Mouse (Mus musculus) thymus, adult 2 months (tissue): ENCODE results near the gene Prl3d3. TPM values are rescaled to one million over a fixed set of nuclear protein-coding genes. Genes with fewer than 3 reads are reported as not detected.
"Not testable (repeated sequence)": the region's sequence is repeated elsewhere in the genome, so short reads cannot be mapped to it uniquely, and the experiment has no call there.

ENCODE experiments used
- DNase-seq: peaks from one replicate; pipeline ENCODE4 v3.0.0; 2021
- H3K27ac ChIP-seq: fragments of 200-500 bp; 2 replicates; pipeline ENCODE4 v1.5.1; 2012; ENCODE audit warnings: low read length, control low read depth; ENCODE audit not compliant: control insufficient read depth, insufficient read depth
- H3K27me3 ChIP-seq: fragments of 200-500 bp; 2 replicates; pipeline ENCODE4 v1.6.1; 2012; ENCODE audit warnings: mild to moderate bottlenecking, low read length, moderate library complexity, mixed read lengths; ENCODE audit not compliant: control insufficient read depth, insufficient read depth
- H3K36me3 ChIP-seq: fragments of 200-500 bp; 2 replicates; pipeline ENCODE4 v1.6.1; 2012; ENCODE audit warnings: mild to moderate bottlenecking, low read length, moderate library complexity; ENCODE audit not compliant: control insufficient read depth, insufficient read depth
- H3K4me1 ChIP-seq: fragments of 200-500 bp; replicated peaks from 2 replicates; pipeline ENCODE4 v1.6.1; 2012; ENCODE audit warnings: low read length; ENCODE audit not compliant: control insufficient read depth, insufficient read depth
- H3K4me3 ChIP-seq: fragments of 200-500 bp; 2 replicates; pipeline ENCODE4 v1.5.1; 2012; ENCODE audit warnings: mild to moderate bottlenecking, low read length, control low read depth, moderate library complexity; ENCODE audit not compliant: control insufficient read depth, insufficient read depth
- CTCF ChIP-seq: fragments of 200-500 bp; IDR thresholded peaks from 2 replicates; pipeline ENCODE4 v1.5.1; 2012; ENCODE audit warnings: mild to moderate bottlenecking, control low read depth, low read length, moderate library complexity, borderline replicate concordance; ENCODE audit not compliant: control insufficient read depth, poor library complexity, insufficient read depth; ENCODE audit errors: extremely low read depth
- POLR2A ChIP-seq: fragments of 200-500 bp; IDR thresholded peaks from 2 replicates; pipeline ENCODE4 v1.6.1; 2012; ENCODE audit warnings: mild to moderate bottlenecking, low read length, control low read depth, moderate library complexity; ENCODE audit not compliant: control insufficient read depth, poor library complexity, insufficient read depth; ENCODE audit errors: extremely low read depth
- WGBS: fragments of 180-500 bp; shearing (Covaris S2); methylation state at CpG from one replicate; pipeline ENCODE4 v1.1.7; 2018; 5-methylcytosine and 5-hydroxymethylcytosine counted together
- polyA plus RNA-seq: library from polyadenylated mRNA; depleted of rRNA; stranded (reverse); fragments of >200 nt; gene quantifications from 2 replicates; pipeline ENCODE4 v1.2.3, GENCODE M21; 2012; rRNA removed

Prl3d3 gene
- polyA plus RNA-seq, result not detected in 2 replicates

DNA sequence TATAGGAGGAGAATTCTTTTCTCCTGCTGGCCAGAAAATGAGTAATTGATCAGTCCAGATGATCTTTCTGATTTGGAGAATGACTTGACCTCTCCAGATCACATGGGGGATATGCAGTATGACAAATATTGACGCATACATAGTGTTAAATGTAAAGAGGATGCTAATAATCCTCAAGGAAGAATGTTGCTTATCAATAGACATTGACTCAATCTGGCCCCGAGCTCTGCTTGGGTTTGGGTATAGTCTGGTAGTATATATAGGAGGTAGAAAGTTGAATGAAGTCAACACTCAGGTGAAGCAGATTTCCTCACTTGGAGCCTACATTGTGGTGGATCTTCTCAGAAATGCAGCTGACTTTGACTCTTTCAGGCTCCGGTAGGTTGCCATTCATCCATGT is at the start of gene Prl3d3:
Prl3d3 (plus strand) TSS at position 301 of the 400 bp plus-strand sequence.
- 90% methylated on average over 3 of the region's 3 CpGs for WGBS
- DNase-seq, H3K27ac ChIP-seq: not testable (repeated sequence)

DNA sequence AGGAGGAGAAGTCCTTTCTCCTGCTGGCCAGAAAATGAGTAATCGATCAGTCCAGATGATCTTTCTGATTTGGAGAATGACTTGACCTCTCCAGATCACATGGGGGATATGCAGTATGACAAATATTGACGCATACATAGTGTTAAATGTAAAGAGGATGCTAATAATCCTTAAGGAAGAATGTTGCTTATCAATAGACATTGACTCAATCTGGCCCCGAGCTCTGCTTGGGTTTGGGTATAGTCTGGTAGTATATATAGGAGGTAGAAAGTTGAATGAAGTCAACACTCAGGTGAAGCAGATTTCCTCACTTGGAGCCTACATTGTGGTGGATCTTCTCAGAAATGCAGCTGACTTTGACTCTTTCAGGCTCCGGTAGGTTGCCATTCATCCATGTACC is 35.2 kb upstream of the Prl3d3 start, which contains the start of gene Prl3d2:
Prl3d2 (plus strand) TSS at position 301 of the 400 bp plus-strand sequence.
- not testable (repeated sequence) for H3K4me1 ChIP-seq, H3K27me3 ChIP-seq, H3K4me3 ChIP-seq, DNase-seq, H3K27ac ChIP-seq, H3K36me3 ChIP-seq
- 89% methylated on average over 4 of the region's 4 CpGs for WGBS

More for the DNA sequence above, at the start of gene Prl3d3:
- H3K4me1 ChIP-seq, H3K4me3 ChIP-seq, H3K27me3 ChIP-seq, H3K36me3 ChIP-seq: not testable (repeated sequence)

DNA sequence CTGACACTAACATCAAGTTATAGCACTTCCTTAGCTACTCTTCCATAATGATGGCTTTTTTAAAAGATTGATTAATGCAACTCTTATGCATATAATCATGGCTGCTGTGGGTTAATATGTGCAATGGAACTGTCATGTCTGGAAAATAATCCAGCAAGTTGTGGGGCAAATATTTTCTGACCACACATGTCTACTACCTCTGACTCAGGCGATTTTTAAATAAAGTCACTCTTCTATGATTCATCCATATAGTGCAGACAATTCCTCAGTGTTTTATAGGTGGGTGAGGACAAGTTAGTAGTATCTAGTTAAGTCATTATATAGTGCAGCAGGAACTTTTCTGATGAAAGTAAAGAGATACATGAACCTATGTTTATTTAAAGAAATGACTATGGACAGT is 8.3 kb upstream of the Prl3d3 start:
- WGBS, result 60% methylated on average over 1 of the region's 1 CpGs
- no peak for DNase-seq
- no peaks in the 10 kb centered on the region for H3K27me3 ChIP-seq

DNA sequence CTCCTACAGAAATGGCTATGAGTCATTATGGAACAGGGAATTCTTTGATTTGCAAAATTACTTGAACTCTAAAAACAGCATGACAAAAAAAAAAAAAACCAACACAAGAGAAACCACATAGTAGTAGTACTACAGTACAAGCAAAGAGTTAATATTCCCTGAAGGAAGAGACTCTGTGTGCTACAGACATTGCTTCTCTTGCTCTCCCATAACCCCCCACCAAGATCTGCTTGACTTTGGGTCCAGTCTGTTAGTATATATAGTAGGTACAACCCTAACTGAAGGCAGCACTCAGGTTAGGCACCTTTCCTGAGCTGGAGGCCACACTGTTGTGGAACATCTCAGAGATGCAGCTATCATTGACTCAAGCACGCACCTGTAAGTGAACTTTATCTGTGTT is 39.8 kb downstream of the Prl3d3 start, which contains the start of gene Prl3c1:
Prl3c1 (plus strand) TSS at position 301 of the 400 bp plus-strand sequence.
- Histone ChIP-seq H3K27ac (no peak within 1 kb of the TSS), H3K4me1 (no peaks in the 10 kb centered on the region), H3K27me3 (no peaks in the 10 kb centered on the region), H3K4me3 (no peak within 1 kb of the TSS), H3K36me3 (no peaks in the 10 kb centered on the region)
- TF ChIP-seq CTCF (no peak), POLR2A (no peak)
- no peak for DNase-seq
- 93% methylated on average over 1 of the region's 1 CpGs for WGBS

More for the DNA sequence above, 8.3 kb upstream of the Prl3d3 start:
- H3K27ac ChIP-seq, result no peak overlapping the region
- no peaks in the 10 kb centered on the region for H3K4me1 ChIP-seq
- no peak overlapping the region for H3K4me3 ChIP-seq
- H3K36me3 ChIP-seq, result no peaks in the 10 kb centered on the region
- TF ChIP-seq POLR2A (no peak), CTCF (no peak)

Other genes starting within 250 kb of the Prl3d3 start
- not detected in 2 replicates for gene Prl, start 99.2 kb upstream of the Prl3d3 start, polyA plus RNA-seq
- gene Prl3d1, start 62.6 kb upstream of the Prl3d3 start, polyA plus RNA-seq, result not detected in 2 replicates
- not detected in 2 replicates for gene Prl3d2, start 35.1 kb upstream of the Prl3d3 start, polyA plus RNA-seq
- not detected in 2 replicates for gene Prl3c1, start 39.9 kb downstream of the Prl3d3 start, polyA plus RNA-seq
- 0.20 TPM in 1 of 2 replicates, not detected in the other for gene Prl3b1, start 85.1 kb downstream of the Prl3d3 start, polyA plus RNA-seq
- not detected in 2 replicates for gene Prl3a1, start 102.6 kb downstream of the Prl3d3 start, polyA plus RNA-seq
- not detected in 2 replicates for gene Prl6a1, start 155.8 kb downstream of the Prl3d3 start, polyA plus RNA-seq
- 0.18 TPM in 1 of 2 replicates, not detected in the other for gene Prl8a2, start 188.9 kb downstream of the Prl3d3 start, polyA plus RNA-seq
- gene Prl2b1, start 234.1 kb downstream of the Prl3d3 start, polyA plus RNA-seq, result not detected in 2 replicates